Mouse (Mus musculus): Measurements from ENCODE around the gene Il22ra1. TPM values are rescaled to one million over a fixed set of nuclear protein-coding genes. Genes with fewer than 3 reads are reported as not detected.
A peak's percentile ranks its signal among the peaks of the same experiment; 100 is the strongest.

Gene Il22ra1
- polyA plus RNA-seq, 1 experiment from 2014 or later = not detected

DNA sequence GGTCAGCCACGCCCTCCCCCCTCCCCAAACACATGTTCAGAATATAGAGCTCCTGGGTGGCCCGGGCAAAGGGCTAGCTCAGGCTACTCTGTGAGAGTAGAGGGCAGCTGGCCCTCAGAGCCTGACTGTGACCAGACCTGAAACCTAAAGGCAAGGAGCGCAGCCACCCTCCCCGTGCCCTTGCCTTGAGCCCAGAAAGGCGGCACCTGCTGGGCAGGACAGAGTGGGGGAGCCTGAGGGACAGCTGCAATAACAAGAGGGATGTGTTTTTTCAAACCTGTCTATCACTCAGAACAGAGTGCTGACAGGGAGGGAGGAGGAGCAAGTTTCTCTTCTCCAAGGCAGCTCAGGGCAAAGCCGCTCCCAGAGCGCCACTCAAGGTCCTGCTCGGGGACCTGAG lies 46.5 kb downstream of the Il22ra1 start:
- Histone ChIP-seq H3K4me1 (no peaks in the 10 kb centered on the region), H3K27me3 (replicated peaks) (no peaks in the 10 kb centered on the region), H3K36me3 (no peaks in the 10 kb centered on the region), H3K4me3 (replicated peaks) (no peak overlapping the region), H3K4me2 (no peak overlapping the region), H3K27ac (replicated peaks) (no peak overlapping the region), H3K9ac (replicated peaks) (no peak overlapping the region), H3K9me3 (replicated peaks) (no peaks in the 10 kb centered on the region)
- ATAC-seq (ENCODE audit: low FRiP score) = no peak
- WGBS = 80% methylated on average over 8 of the region's 8 CpGs

DNA sequence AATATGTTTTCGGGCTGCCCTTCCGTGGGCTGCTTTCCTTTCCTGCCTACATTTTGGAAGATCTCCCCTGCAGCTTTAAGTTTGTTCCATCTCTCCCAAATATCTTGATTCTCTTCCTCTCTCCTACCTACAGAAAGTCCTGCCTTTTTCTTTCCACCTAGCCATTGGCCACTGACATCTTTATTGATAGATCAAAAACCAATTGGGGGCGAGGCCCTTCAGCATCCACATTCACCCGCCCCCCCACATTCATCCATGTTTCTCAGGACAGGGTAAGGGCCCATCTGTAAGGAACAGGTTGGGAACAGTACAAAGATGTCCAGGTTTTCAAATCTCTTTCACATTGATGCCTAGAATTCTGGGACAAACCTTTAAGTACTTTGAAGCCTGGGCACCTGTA lies 48.9 kb downstream of the Il22ra1 start:
- no peak overlapping the region for H3K9ac ChIP-seq (replicated peaks)
- H3K36me3 ChIP-seq = no peaks in the 10 kb centered on the region
- WGBS = 91% methylated on average over 4 of the region's 4 CpGs
- H3K27ac ChIP-seq (replicated peaks) = no peak overlapping the region
- no peaks in the 10 kb centered on the region for H3K9me3 ChIP-seq (replicated peaks)
- no peak overlapping the region for H3K4me3 ChIP-seq (replicated peaks)
- no peak for ATAC-seq (ENCODE audit: low FRiP score)
- H3K4me2 ChIP-seq = no peak overlapping the region
- H3K27me3 ChIP-seq (replicated peaks) = no peaks in the 10 kb centered on the region
- no peaks in the 10 kb centered on the region for H3K4me1 ChIP-seq

DNA sequence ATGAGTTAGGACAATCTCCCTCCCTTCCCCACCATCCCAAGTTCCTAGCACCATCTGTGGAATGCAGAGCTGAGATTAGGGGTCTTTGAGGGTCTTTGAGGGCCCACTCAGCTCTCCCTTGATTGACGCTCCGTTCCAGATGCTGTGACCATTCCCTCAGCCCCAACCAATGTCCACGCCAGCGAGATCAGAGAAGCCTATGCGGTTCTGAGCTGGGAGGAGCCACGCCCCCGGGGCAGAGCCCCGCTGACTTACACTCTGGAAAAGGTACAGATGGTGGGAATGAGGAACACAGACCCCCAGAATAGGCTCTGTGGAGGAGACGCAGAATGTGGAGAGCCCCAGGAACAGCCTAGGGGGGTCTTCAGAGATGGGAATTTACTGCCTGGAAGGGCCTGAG lies 51.7 kb downstream of the Il22ra1 start:
- no peak for ATAC-seq (ENCODE audit: low FRiP score)

GRCm38 (mm10) chr4:135780255-135780654 lies 52.3 kb downstream of the Il22ra1 start:
- Histone ChIP-seq H3K27me3 (replicated peaks) (no peaks in the 10 kb centered on the region), H3K27ac (replicated peaks) (no peak overlapping the region), H3K4me3 (replicated peaks) (no peak overlapping the region), H3K4me1 (no peaks in the 10 kb centered on the region), H3K4me2 (no peak overlapping the region), H3K9ac (replicated peaks) (no peak overlapping the region), H3K9me3 (replicated peaks) (no peaks in the 10 kb centered on the region), H3K36me3 (no peaks in the 10 kb centered on the region)
- ATAC-seq (ENCODE audit: low FRiP score) = no peak
- WGBS = 77% methylated on average over 3 of the region's 3 CpGs

More for the DNA sequence above, 51.7 kb downstream of the Il22ra1 start:
- WGBS = 76% methylated on average over 9 of the region's 9 CpGs
- no peaks in the 10 kb centered on the region for H3K27me3 ChIP-seq (replicated peaks)
- H3K27ac ChIP-seq (replicated peaks) = no peak overlapping the region
- no peaks in the 10 kb centered on the region for H3K36me3 ChIP-seq
- no peak overlapping the region for H3K4me2 ChIP-seq
- H3K9me3 ChIP-seq (replicated peaks) = no peaks in the 10 kb centered on the region
- H3K4me1 ChIP-seq = no peaks in the 10 kb centered on the region
- no peak overlapping the region for H3K9ac ChIP-seq (replicated peaks)
- no peak overlapping the region for H3K4me3 ChIP-seq (replicated peaks)

GRCm38 (mm10) chr4:135781304-135781703 lies 53.3 kb downstream of the Il22ra1 start:
- no peak for ATAC-seq (ENCODE audit: low FRiP score)
- 88% methylated on average over 5 of the region's 5 CpGs for WGBS
- Histone ChIP-seq H3K27me3 (replicated peaks) (no peaks in the 10 kb centered on the region), H3K9ac (replicated peaks) (no peak overlapping the region), H3K4me3 (replicated peaks) (no peak overlapping the region), H3K4me1 (no peaks in the 10 kb centered on the region), H3K9me3 (replicated peaks) (no peaks in the 10 kb centered on the region), H3K4me2 (no peak overlapping the region), H3K27ac (replicated peaks) (no peak overlapping the region), H3K36me3 (no peaks in the 10 kb centered on the region)

GRCm38 (mm10) chr4:135786581-135786980 lies 58.6 kb downstream of the Il22ra1 start:
- Histone ChIP-seq H3K27ac (replicated peaks) (no peak overlapping the region), H3K9me3 (replicated peaks) (no peaks in the 10 kb centered on the region), H3K4me3 (replicated peaks) (no peak overlapping the region), H3K4me2 (no peak overlapping the region), H3K27me3 (replicated peaks) (no peaks in the 10 kb centered on the region), H3K36me3 (no peaks in the 10 kb centered on the region), H3K9ac (replicated peaks) (no peak overlapping the region), H3K4me1 (0 out of 2 replicates have a peak, but pooled peaks cover 3% of the 10 kb centered on the region)
- ATAC-seq (ENCODE audit: low FRiP score) = no peak
- WGBS = 87% methylated on average over 5 of the region's 5 CpGs

GRCm38 (mm10) chr4:135787271-135787670 lies 59.3 kb downstream of the Il22ra1 start:
- 89% methylated on average over 6 of the region's 6 CpGs for WGBS
- Histone ChIP-seq H3K27ac (replicated peaks) (no peak overlapping the region), H3K4me3 (replicated peaks) (no peak overlapping the region), H3K9me3 (replicated peaks) (no peaks in the 10 kb centered on the region), H3K9ac (replicated peaks) (no peak overlapping the region), H3K36me3 (no peaks in the 10 kb centered on the region), H3K4me2 (no peak overlapping the region), H3K27me3 (replicated peaks) (no peaks in the 10 kb centered on the region), H3K4me1 (0 out of 2 replicates have a peak, but pooled peaks cover 3% of the 10 kb centered on the region)
- ATAC-seq (ENCODE audit: low FRiP score) = no peak

DNA sequence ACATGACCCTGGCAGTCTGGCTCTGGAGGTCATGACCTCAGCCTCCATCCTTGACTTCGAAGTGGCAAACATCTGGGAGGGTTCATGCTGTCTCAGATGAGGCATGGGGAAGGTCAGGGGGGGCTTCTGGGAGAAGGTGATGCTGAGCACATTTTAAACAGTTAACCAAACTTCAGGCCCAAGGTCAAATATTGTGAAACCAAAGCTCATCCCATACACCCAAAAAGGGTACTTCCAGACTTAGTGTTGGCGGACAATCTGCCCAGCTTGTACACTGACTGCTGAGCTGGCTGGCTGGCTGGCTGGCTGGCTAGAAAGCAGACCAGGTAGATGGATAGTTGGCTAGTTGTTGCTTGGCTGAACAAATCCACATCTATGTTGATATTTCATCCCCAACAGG lies 61.2 kb downstream of the Il22ra1 start:
- Histone ChIP-seq H3K9me3 (replicated peaks) (no peaks in the 10 kb centered on the region), H3K9ac (replicated peaks) (no peak overlapping the region), H3K27ac (replicated peaks) (no peak overlapping the region), H3K36me3 (no peaks in the 10 kb centered on the region), H3K4me3 (replicated peaks) (no peak overlapping the region), H3K27me3 (replicated peaks) (no peaks in the 10 kb centered on the region), H3K4me1 (0 out of 2 replicates have a peak, but pooled peaks cover 3% of the 10 kb centered on the region), H3K4me2 (no peak overlapping the region)
- ATAC-seq (ENCODE audit: low FRiP score) = no peak
- WGBS = 79% methylated on average over 2 of the region's 2 CpGs

DNA sequence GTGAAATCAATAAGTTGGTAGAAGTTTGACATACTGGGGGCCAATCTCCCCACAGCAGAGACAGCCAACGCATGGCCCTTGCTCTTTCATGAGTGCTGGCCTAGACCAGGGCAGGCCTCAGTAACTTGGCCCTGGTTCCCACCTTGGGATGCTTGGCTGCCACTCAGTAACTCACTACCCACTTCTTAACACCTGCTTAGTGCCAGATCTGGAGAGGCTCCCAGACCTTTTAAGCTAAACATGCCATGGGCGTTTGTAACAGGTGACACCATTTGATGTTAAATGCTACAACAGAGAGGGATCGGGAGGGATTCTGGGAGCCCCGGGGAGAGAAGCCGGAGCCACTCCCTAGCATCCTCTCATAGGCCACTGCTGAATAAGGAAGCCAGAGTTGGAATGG lies 64.8 kb downstream of the Il22ra1 start:
- WGBS = 92% methylated on average over 5 of the region's 5 CpGs
- Histone ChIP-seq H3K36me3 (no peaks in the 10 kb centered on the region), H3K4me2 (no peak overlapping the region), H3K27me3 (replicated peaks) (no peaks in the 10 kb centered on the region), H3K9ac (replicated peaks) (no peak overlapping the region), H3K27ac (replicated peaks) (no peak overlapping the region), H3K9me3 (replicated peaks) (no peaks in the 10 kb centered on the region), H3K4me3 (replicated peaks) (no peak overlapping the region), H3K4me1 (peaks cover 4% of the 10 kb centered on the region; the same call in 1 of the 2 replicates)
- no peak for ATAC-seq (ENCODE audit: low FRiP score)

DNA sequence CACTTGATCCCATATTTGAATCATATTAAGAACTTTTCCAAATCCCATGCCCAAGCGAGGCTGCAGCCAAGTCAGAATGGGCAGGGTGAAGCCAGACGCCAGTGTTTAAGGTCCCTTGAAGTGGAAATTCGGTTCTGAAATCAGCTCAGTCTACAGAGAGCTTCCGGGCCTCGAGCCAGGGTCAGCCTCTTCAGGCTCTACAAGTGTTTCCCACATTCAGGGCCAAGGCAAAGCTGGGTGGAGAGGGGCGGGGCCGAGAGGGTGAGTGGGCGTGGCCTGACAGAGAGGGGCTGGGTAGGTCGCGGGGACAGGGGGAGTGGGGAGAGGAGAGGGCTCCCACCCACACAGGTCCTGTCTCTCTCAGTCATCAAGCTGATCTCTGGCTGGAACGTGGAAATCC lies 70.0 kb downstream of the Il22ra1 start:
- ATAC-seq (ENCODE audit: low FRiP score) = 0 out of 2 replicates have a peak, but pooled peaks have one; percentile 47
- Histone ChIP-seq H3K4me1 (peaks cover 7% of the 10 kb centered on the region; the same call in 1 of the 2 replicates), H3K9ac (replicated peaks) (no peak overlapping the region), H3K36me3 (no peaks in the 10 kb centered on the region), H3K9me3 (replicated peaks) (no peaks in the 10 kb centered on the region), H3K27ac (replicated peaks) (no peak overlapping the region), H3K4me2 (no peak overlapping the region), H3K4me3 (replicated peaks) (no peak overlapping the region), H3K27me3 (replicated peaks) (no peaks in the 10 kb centered on the region)
- WGBS = 27% methylated on average over 11 of the region's 11 CpGs

DNA sequence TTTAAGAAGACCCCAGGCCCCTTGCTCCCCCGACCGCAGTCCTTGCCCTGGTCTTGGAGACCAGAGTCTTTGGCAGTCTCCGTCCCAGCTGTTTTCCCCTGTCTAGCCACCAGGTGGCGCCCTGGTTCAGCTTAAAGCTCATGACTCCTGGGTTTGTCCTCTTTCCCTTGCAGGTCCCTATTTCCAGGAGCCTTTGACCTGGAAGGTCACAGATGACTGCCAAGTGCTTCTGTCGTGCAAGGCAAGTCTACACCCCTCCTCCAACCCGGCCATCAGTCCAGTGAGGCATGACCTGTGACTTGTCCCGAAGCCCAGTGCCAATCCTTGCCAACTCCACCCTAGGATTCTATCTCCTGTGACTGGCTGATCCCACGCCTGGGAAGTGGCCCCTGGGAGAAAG lies 73.6 kb downstream of the Il22ra1 start:
- Histone ChIP-seq H3K27ac (replicated peaks) (no peak overlapping the region), H3K9ac (replicated peaks) (no peak overlapping the region), H3K4me2 (no peak overlapping the region), H3K9me3 (replicated peaks) (no peaks in the 10 kb centered on the region), H3K27me3 (replicated peaks) (no peaks in the 10 kb centered on the region), H3K4me1 (peaks cover 7% of the 10 kb centered on the region; the same call in 1 of the 2 replicates), H3K4me3 (replicated peaks) (no peak overlapping the region), H3K36me3 (no peaks in the 10 kb centered on the region)
- WGBS = 26% methylated on average over 8 of the region's 8 CpGs
- no peak for ATAC-seq (ENCODE audit: low FRiP score)
